Mouse (Mus musculus): ENCODE measurements around the gene Zscan5b.
"Not testable (repeated sequence)": the region's sequence is repeated elsewhere in the genome, so short reads cannot be mapped to it uniquely, and the experiment has no call there.

Gene Zscan5b

DNA sequence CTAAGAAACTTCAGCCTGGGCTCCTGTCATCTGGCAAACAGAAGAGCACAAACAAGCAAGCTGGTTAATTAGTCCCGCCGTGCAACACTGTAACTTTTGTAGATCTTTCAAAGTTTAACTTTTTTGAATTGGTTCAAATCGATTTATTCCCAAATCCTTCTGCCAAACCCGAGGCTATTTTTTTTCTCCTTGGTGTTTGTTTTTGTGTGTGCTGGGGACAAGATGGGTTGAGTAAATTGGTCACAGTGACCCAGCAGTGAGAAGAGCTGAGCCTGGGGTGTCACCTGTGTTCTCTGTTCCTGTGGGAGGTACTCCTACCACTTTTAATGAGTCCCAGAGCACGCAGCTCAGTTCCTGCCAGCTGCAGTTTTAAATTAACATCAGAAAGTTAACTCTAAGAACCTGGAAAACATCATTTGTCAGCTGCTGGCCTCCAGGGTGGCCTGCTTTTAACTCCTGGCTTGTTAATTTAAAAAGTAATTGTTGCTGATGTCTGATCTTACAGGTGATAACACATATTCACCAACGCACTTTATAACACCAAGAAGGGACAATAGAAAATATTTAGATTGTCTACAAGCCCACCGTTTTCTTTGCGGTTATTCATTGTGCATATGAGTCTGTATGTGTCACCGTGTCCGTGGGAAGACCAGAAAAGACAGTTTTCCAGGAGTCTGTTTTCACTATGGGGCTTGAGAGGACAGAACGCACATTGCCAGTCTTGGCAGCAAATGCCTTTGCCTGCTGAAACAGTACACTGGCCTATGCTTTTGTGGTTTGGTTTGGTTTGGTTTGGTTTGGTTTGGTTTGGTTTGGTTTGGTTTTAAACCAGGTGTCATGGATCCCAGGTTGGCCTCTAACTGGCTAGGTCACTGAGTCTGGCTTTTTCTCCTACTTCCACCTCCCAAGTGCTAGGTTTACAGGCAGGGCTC lies 22.5 kb downstream of the Zscan5b start:
- DNase-seq (ENCODE audit: low read depth), result no peak

DNA sequence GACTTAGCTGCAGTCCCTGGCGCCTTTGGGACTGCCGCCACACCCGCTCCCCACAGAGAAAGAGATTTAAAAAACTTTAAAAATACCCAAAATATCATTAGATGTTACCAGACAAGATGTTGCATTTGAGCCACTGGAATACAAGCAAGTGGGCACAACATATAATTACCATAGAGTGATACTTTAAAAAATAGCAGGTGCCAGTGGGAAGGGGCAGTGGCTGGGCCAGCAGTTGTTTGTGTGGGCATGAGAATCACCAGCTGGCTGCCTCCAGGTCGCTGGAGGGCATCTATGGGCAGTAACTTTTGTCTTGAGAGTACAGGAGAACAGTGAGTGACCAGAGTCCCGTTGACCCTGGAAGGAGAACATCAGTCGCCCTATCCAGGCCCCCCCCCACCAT lies 30.3 kb downstream of the Zscan5b start, which contains the start of gene Epp13:
Gene Epp13 (plus strand): TSS at position 301 of the 400 bp plus-strand sequence.
- DNase-seq (ENCODE audit: low read depth), result no peak

DNA sequence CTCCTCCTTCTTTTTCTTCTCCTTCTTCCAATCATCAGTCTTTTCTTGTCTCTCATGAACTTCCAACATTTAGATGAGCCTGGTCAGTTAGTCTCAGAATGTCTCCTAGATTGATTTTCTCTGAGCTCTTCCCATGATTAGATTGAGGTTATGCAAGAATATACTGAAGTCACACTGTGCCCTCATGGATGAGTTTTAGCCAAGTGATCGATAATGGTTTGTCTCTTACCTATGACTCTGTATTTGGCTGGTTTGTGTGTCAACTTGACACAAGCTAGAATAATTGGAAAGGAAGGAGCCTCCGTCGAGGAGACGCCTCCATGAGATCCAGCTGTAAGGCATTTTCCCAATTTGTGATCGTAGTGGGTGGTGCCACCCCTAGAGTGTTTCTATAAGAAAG lies 32.4 kb downstream of the Zscan5b start:
- no peak for DNase-seq (ENCODE audit: low read depth)

DNA sequence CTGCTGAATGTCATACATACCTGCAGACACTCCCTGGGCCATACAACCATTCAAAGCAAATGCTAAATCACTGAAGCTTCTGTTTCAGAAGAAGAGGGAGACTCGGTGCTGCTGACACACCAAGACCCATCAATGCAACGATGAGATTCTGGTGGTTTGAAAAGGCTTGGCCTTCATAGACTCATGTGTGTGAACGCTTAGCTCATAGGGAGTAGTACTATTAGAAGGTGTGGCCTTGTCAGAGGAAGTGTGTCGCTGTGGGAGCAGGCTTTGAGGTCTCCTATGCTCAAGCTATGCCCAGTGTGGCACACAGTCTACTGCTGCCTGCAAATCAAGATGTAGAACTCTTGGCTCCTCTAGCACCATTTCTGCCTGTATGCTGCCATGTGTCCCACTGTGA lies 35.3 kb downstream of the Zscan5b start:
- no peak for DNase-seq (ENCODE audit: low read depth)

DNA sequence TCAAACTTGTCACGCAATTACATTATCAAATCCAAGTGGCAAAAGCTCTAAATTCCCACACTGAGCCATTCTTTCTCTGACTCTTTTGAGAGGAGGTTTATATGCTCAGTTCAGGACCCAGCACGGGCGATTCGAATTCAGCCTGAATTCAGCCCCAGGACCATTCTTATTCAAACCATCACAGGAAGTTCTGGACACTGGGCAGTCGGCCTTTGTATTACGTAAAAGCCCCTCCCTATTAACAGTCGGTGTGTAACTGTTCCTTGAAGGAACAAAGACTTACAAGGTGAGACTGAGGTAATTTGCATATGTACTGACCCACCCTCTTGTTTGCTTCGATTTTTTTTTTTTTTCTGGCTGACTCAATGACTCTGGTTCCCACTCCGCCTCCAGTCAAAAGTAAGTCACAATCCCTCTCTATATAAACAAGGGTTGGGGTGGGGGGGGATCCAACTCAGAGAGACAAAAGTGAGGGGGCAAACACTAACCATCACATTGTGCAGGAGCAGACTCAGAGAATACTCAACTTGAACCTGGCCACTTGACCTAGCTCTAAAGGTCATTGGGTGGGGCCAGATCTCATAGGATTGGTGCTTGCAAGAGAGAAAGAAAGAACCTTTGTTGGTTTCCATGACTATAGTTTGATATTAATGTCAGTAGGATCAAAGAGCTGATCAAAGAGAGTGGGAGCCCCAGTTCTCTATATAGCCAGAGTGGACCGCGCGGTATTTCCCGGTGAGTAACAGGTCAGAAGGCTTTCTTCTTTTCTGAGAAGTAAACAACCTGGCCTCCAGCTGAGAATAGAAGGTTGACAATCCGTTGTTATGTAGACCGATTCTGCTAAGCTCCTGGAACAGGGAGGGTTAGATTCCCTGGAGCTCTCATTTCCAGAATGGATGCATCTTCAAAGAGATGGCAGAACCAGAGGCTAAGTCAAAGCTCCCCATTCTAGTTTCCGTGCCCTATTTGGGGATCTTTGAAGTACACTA lies 36.4 kb downstream of the Zscan5b start:
- no peak for DNase-seq (ENCODE audit: low read depth)

DNA sequence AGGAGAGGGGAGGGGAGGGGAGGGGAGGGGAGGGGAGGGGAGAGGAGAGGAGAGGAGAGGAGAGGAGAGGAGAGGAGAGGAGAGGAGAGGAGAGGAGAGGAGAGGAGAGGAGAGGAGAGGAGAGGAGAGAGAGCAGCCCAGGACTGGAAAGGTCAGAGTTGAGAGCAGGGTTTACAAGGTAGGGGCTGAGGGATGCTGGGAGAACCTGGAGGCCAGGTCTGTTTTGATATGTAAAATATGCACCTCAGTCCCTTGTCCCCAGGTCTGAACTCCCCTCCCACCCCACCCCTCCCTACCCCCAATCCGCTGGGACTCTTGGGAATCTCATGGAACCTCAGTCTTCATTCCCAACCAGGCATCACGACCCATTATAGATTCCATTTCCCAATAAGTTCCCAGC lies 37.9 kb downstream of the Zscan5b start:
- not testable (repeated sequence) for DNase-seq (ENCODE audit: low read depth)

DNA sequence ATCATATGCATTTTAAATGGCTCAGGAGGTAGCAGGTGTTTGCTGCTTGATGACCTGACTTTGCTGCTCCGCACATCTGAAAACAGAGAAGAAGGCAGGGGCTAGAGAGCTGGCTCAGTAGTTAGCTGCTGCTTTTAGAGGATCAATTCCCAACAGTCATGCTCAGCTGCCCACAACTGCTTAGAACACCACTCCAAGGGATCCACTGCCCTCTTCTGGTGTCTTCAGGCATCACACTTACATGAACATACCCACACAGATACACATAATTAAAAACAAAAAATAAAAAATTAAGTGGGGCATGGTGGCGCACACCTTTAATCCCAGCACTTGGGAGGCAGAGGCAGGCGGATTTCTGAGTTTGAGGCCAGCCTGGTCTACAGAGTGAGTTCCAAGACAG lies 40.0 kb downstream of the Zscan5b start:
- DNase-seq (ENCODE audit: low read depth), result no peak

DNA sequence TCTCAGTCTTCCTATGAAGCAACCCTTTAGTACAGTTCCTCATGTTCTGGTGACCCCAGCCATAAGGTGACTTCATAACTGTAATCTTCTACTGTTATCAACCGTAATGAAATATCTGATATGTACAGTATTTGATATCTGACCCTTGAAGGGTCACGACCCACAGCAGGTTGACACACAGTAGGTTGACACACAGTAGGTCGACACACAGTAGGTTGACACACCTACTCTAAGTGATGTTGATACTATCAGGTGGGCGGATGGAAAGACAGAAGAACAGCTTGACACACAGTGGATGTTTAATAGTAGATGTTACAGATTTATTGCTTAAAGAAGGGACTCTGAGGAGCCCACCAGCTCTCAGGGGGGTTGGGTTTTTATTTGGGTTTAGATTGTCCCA lies 40.9 kb downstream of the Zscan5b start:
- DNase-seq (ENCODE audit: low read depth), result no peak

DNA sequence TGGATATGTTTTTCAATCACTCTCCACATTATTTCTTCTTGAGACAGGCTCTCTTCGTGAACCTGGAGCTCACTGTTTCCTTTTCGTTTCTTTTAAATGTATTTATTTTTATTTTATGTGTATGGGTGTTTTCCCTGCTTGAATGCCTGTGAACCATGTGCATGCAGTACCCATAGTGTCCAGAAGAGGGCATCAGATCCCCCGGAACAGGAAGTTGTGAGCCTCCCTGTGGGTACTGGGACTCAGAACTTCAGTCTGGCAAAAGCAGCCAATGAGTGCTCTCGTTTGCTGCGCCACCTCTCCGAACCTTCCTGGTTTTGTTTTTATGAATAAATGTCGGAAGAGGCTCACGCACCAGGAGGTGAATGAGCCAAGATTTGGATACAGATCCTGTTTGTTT lies 43.6 kb downstream of the Zscan5b start:
- DNase-seq (ENCODE audit: low read depth), result peak; percentile 70

DNA sequence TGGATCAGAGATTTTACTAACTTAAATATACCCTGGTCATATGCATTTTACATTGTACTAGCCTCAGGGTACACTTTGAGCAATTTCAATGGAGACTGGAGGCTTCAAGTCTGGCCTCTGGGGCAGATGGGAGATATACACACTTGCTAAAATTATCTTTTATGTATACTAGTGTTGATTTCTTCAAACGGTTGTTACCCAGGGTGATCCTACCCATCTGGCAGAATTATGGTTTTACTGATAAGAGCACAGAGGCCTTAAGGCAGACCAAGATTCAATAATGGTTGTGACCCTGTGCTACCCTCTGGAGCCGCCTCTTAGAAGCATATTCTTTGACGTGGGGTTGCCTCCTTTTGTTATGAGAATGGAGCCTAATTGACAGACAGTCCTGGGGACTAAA lies 55.8 kb downstream of the Zscan5b start:
- DNase-seq (ENCODE audit: low read depth), result no peak

DNA sequence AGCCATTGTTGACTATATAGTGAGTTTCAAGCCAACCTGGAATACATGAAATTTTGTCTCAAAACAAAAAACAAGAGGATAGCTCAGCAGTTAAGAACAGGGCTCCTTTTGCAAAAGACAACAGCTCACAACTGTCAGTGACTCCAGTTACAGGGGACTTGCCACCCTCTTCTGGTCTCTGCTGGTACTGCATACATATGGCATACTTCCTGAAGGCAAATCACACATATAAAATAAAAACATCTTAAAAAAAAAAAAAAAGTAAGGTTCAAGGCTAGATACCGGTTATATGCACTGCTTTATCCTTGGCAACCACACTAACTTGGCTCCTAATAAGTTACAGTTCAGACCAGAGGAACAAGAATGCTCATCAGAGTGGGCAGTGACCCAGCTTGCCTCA lies 60.7 kb downstream of the Zscan5b start:
- peak; percentile 94 for DNase-seq (ENCODE audit: low read depth)

DNA sequence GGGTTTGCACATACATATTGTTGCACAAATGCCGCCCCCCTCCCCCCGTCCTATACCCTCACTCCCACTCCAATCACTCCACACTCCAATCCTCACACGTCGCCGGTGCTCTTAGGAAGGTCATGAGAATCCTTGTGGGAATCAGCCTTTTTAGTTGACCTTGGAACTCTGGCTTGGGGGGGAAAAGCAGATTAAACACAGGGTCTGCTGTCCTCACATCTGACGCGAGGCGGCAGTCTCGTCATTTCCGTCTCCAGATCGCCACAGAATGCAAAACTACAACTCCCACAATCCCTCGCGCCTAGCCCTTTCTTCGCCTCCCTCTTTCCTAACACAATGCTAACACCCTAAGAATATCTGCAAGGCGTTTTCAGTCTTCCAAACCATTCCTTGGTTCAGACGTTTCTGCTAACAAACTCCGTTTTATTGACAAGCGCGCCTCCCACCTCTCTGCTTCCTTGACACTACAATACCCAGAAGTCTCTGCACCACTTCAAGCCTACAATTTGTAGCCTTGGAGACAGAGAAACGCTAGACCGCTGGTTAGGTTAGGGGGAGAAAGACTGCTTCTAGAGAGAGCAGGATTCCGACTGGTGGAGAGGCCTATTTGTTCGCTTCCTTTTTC lies 61.5 kb downstream of the Zscan5b start:
- peak; percentile 91 for DNase-seq (ENCODE audit: low read depth)

DNA sequence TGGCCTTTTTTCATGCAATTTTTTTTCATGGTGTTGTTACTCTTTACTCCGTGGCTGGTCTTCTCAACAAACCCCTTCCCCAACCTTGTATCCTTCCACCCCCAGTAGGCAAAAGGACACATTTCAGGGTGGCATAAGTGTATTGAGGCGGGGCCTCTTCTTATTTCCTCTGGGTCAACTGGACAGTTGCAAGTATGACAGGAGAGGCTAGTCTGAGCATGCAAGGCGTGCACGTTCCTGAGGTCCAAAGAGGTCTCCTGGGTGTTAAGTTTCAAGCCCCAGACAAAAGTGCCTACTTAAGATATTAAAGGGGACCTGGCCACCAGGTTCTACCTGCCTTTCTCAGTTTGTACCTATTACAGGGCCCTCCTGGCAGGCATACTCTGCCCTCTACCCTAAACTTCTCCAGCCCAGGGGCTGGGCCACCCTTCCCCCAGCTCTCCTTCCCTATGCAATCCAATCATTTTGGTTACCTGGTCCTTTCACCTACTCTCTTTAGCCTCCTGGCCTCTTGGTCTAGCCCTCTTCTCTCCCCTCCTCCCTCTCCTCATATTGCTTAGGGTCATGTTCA lies 62.4 kb downstream of the Zscan5b start:
- peak; percentile 12 for DNase-seq (ENCODE audit: low read depth)

DNA sequence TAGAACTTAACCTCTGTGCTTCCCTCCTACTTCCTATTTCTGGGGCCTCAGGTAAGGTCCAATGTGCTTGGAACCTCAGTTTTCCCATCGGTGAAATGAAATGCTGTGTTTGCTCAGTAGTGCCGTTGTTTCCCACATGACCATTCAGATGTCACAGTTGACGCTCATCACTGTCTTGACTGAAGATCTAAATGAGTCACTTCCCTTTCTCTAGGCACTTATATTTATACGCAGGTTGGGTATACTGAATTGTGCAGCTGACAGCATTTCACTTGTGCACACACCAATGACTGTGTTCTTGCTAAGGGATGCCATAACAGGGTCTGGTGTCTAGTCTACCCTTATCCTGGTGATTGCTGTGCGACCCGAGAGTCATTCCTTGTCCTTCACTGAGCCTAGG lies 63.3 kb downstream of the Zscan5b start:
- DNase-seq (ENCODE audit: low read depth), result peak; percentile 34

DNA sequence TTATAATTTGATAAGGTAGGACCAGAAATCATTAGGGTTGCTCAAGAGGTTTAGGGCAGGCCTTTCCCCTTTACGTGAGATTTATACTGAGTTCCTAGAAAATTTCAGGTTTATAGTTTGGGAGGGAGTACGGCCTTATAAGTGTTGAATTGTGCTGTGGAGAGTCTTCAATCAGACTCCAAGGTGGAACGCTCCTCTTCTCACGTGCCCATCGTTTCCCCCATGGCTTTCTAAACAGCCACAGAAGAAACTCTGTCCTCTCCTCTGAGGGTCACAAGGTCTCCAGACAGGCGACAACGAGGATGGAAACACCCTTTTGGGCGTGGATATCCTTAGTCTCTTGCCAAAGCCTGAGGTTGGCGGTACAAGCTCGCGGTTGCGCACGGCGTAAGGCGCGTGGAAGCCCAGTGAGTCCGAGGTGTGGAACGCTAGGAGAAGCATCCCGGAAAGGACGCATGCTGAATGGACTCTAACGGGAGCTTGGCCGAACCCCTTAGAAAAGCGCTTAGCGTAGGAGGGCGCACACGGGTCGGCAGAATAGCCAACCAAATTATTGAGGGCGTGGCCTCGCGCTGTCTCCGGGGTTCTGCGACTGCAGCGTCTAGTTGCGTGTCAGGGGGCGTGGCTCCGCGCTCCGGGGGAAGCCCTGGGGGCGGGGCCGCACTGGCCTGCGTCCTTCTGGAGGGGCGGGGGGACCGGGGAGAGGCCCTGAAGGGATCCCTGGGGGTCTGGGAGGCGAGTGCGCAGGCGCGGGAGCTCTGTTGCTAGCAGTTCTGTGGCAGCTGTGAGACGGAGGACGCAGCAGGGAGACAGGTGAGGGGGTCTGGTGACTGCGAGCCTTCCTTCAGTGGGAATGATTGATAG lies 64.0 kb downstream of the Zscan5b start, which contains the start of gene Zfp667:
Gene Zfp667 (plus strand): TSS at position 738 of the 864 bp plus-strand sequence.
- peak; percentile 97 for DNase-seq (ENCODE audit: low read depth)

DNA sequence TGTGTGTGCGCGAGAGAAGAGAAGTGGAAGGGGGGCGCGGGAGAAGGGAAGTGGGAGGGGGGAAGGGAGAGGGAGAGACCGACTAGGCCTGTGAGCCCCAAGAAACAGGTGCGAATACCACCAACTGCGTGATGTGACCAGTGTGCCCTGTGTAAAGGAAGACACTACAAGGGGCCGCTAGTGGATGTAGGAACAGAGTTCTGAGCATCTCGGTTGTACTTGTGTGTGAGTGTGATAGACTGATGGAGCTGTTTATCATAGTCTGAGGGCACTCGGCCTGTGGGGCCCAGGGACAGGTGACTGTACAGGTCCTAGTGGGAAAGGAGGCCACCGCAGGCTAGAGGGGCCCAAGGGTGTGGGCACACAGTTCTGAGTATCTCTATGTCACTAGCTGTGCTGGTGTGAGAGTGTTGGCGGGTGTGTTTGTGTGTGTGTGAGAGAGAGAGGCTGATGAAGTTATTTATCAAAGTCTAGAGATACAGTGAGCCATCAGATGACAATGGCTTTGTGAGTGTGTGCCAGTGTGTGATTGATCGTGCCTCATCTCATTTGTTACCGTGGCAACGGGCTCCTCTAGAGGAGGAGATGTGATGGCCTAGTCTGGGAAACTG lies 64.9 kb downstream of the Zscan5b start:
- DNase-seq (ENCODE audit: low read depth), result peak; percentile 45

All from naive thymus-derived CD4-positive, alpha-beta T cell, adult 2 months (primary cell).